Mouse (Mus musculus) cerebellum, adult 2 months (tissue): ENCODE results near the gene Timm8a2.

Experiments used
- CTCF ChIP-seq: fragments of 200-500 bp; IDR thresholded peaks from 2 replicates; pipeline ENCODE4 v1.5.1; 2011; ENCODE audit warnings: low read depth, mild to moderate bottlenecking, control low read depth, low read length, moderate library complexity, borderline replicate concordance; ENCODE audit not compliant: insufficient read depth
- POLR2A ChIP-seq: fragments of 200-500 bp; IDR thresholded peaks from 2 replicates; pipeline ENCODE4 v1.6.1; 2011; ENCODE audit warnings: low read length, control low read depth, borderline replicate concordance; ENCODE audit not compliant: insufficient read depth

- TF ChIP-seq CTCF = no peak
- no peak for TF ChIP-seq POLR2A
These were observed 47.2 kb upstream of the Timm8a2 start for GRCm38 (mm10) chr14:121987287-121987686.
